Comparison of ENCODE assay signal across 14 mouse cellular contexts in the genomic region with DNA sequence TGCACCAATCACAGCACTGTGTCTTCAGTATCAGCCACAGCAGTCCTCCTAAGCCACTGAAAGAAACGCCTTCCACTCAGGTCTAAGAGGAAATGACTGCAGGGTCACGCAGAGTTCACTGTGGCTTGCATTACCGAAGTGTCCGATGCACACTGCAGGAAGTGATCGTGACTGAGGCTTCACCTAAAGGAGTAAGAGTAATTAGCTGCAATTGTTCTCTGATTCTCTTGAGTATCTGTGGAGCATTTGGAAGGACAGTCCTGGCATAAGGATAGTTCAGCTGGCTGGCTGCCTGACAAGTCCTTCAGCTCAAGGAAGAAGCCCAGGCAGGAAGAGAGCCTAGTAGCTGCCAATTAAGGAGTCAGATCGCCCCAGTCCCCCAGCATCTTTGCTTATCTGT.
A peak's percentile ranks its signal among the peaks of the same experiment; 100 is the strongest.
DNase-seq lines count a peak whose midpoint lies in the region; ATAC-seq and TF ChIP-seq lines count a peak whose summit lies in the region.
"Had no signal": no experiment of that assay in that cellular context is flagged by ENCODE, and none has a peak within 500 bp of the region (broad histone marks: within the 10 kb centered on the region; RNA-seq: fewer than 3 reads in every experiment).

No protein-coding gene starts in this region.

- WGBS in kidney, postnatal 0 days = 51% methylated on average over 6 of the region's 6 CpGs
- 75% methylated on average over 6 of the region's 6 CpGs for WGBS in limb, embryonic 10.5 days
- 82% methylated on average over 6 of the region's 6 CpGs for WGBS in hindbrain, embryonic 11.5 days

- H3K27me3 ChIP-seq in kidney, postnatal 0 days (ENCODE audit: insufficient read depth, low read length) = no peaks in the 10 kb centered on the region
- no peaks in the 10 kb centered on the region for H3K27me3 ChIP-seq in limb, embryonic 10.5 days (ENCODE audit: low read depth, poor library complexity, severe bottlenecking)
- no peaks in the 10 kb centered on the region for H3K27me3 ChIP-seq in hindbrain, embryonic 11.5 days (ENCODE audit: control insufficient read depth, insufficient read depth, low read length)
- H3K27me3 ChIP-seq: hindbrain, embryonic 13.5 days; liver, embryonic 15.5 days; neural tube, embryonic 12.5 days had no signal

- no peaks in the 10 kb centered on the region for H3K4me1 ChIP-seq in kidney, postnatal 0 days (replicated peaks; ENCODE audit: insufficient read depth, low read length)
- H3K4me1 ChIP-seq in limb, embryonic 10.5 days = no peaks in the 10 kb centered on the region
- H3K4me1 ChIP-seq in hindbrain, embryonic 11.5 days (replicated peaks; ENCODE audit: control insufficient read depth, insufficient read depth, low read length) = no peaks in the 10 kb centered on the region
- H3K4me1 ChIP-seq: hindbrain, embryonic 13.5 days; liver, embryonic 15.5 days; neural tube, embryonic 12.5 days had no signal

- no peak overlapping the region for H3K27ac ChIP-seq in kidney, postnatal 0 days
- H3K27ac ChIP-seq in limb, embryonic 10.5 days = no peak overlapping the region
- no peak overlapping the region for H3K27ac ChIP-seq in hindbrain, embryonic 11.5 days (ENCODE audit: low read depth, low read length)
- H3K27ac ChIP-seq: hindbrain, embryonic 13.5 days; liver, embryonic 15.5 days; neural tube, embryonic 12.5 days had no signal

- no peak overlapping the region for H3K4me3 ChIP-seq in kidney, postnatal 0 days (replicated peaks; ENCODE audit: low read depth, low read length)
- H3K4me3 ChIP-seq in limb, embryonic 10.5 days = no peak overlapping the region
- H3K4me3 ChIP-seq in hindbrain, embryonic 11.5 days (ENCODE audit: low read depth, low read length) = no peak overlapping the region
- H3K4me3 ChIP-seq: hindbrain, embryonic 13.5 days; liver, embryonic 15.5 days; neural tube, embryonic 12.5 days had no signal

- H3K4me2 ChIP-seq in kidney, postnatal 0 days (ENCODE audit: low read length) = no peak overlapping the region
- H3K4me2 ChIP-seq in hindbrain, embryonic 11.5 days (replicated peaks; ENCODE audit: low read depth, low read length) = no peak overlapping the region
- H3K4me2 ChIP-seq: hindbrain, embryonic 13.5 days; liver, embryonic 15.5 days; neural tube, embryonic 12.5 days had no signal

- H3K36me3 ChIP-seq in kidney, postnatal 0 days (ENCODE audit: insufficient read depth, low read length) = no peaks in the 10 kb centered on the region
- H3K36me3 ChIP-seq in limb, embryonic 10.5 days = no peaks in the 10 kb centered on the region
- no peaks in the 10 kb centered on the region for H3K36me3 ChIP-seq in hindbrain, embryonic 11.5 days (ENCODE audit: control insufficient read depth, insufficient read depth, low read length)
- H3K36me3 ChIP-seq: hindbrain, embryonic 13.5 days; liver, embryonic 15.5 days; neural tube, embryonic 12.5 days had no signal

- no peaks in the 10 kb centered on the region for H3K9me3 ChIP-seq in kidney, postnatal 0 days (replicated peaks; ENCODE audit: low read length)
- no peaks in the 10 kb centered on the region for H3K9me3 ChIP-seq in limb, embryonic 10.5 days (replicated peaks)
- no peaks in the 10 kb centered on the region for H3K9me3 ChIP-seq in hindbrain, embryonic 11.5 days (ENCODE audit: control insufficient read depth, low read length)
- H3K9me3 ChIP-seq: hindbrain, embryonic 13.5 days; liver, embryonic 15.5 days; neural tube, embryonic 12.5 days had no signal

- ATAC-seq in kidney, postnatal 0 days (replicated peaks; ENCODE audit: low FRiP score, low read depth) = no peak
- no peak for ATAC-seq in hindbrain, embryonic 11.5 days (ENCODE audit: low FRiP score)

- TF ChIP-seq CTCF in kidney, postnatal 0 days (IDR thresholded peaks at IDR 0.05; ENCODE audit: low read depth) = no peak

- no peak overlapping the region for H3K9ac ChIP-seq in kidney, postnatal 0 days (ENCODE audit: low read depth, low read length)
- H3K9ac ChIP-seq in hindbrain, embryonic 11.5 days (ENCODE audit: low read depth, low read length) = no peak overlapping the region
- H3K9ac ChIP-seq: hindbrain, embryonic 13.5 days; liver, embryonic 15.5 days; neural tube, embryonic 12.5 days had no signal

- peak; percentile 25 to 26 for DNase-seq in cerebellum, adult 18-20 months
- DNase-seq in cerebellum, adult 8-10 months = no peak
- peak; percentile 22 for DNase-seq in kidney, postnatal 0 days (ENCODE audit: low spot score)
- DNase-seq in kidney, adult 8-10 months = no peak
- peak; percentile 12 for DNase-seq in retina, postnatal 1 day
- no peak for DNase-seq in retina, embryonic 14.5 days (ENCODE audit: low spot score)
- no peak for DNase-seq in limb, embryonic 10.5 days (ENCODE audit: low spot score)
- no peak for DNase-seq in hindbrain, embryonic 11.5 days (ENCODE audit: low spot score)
- DNase-seq: heart, adult 11 months; midbrain, embryonic 14.5 days; thymus, postnatal 14 days had no signal

Comparison
In these comparisons a context has a peak if more than half of its experiments do, and no peak if none do; other contexts are left out.
1. DNase-seq: peak in cerebellum, adult 18-20 months (2 of 2), kidney, postnatal 0 days (single experiment) and retina, postnatal 1 day (single experiment); none in cerebellum, adult 8-10 months (single experiment), kidney, adult 8-10 months (0 of 2), retina, embryonic 14.5 days (single experiment), limb, embryonic 10.5 days (single experiment) and hindbrain, embryonic 11.5 days (single experiment).